Comparison of ENCODE assay signal across 28 mouse cellular contexts in the genomic region with DNA sequence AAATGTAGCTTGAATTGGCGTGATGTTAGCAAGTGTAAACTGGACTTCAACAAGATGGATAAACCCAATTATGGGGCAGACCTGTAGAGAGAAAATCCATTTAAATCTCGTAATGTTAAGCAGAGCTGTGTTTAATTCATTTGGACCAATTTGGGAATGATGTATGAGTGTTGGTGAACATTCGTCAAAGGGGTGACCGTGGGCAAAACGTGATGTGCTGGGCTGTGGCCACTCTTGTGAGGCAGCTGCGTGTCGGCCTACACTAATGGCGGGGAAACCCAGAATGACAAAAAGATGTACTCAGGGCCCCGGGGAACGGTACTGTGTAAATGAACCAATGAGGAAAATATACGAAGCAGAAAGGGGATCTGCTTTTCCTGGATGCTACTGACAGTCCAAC. TPM values are rescaled to one million over a fixed set of nuclear protein-coding genes. Genes with fewer than 3 reads are reported as not detected.
DNase-seq lines count a peak whose midpoint lies in the region; ATAC-seq and TF ChIP-seq lines count a peak whose summit lies in the region.
"Had no signal": no experiment of that assay in that cellular context is flagged by ENCODE, and none has a peak within 500 bp of the region (broad histone marks: within the 10 kb centered on the region; RNA-seq: fewer than 3 reads in every experiment).

No protein-coding gene starts in this region.

- no peak overlapping the region for H3K9ac ChIP-seq in hindbrain, embryonic 11.5 days (ENCODE audit: low read depth, low read length)
- no peak overlapping the region for H3K9ac ChIP-seq in hindbrain, embryonic 14.5 days
- H3K9ac ChIP-seq in hindbrain, embryonic 13.5 days, result no peak overlapping the region
- H3K9ac ChIP-seq in hindbrain, postnatal 0 days (replicated peaks; ENCODE audit: low read length), result no peak overlapping the region
- no peak overlapping the region for H3K9ac ChIP-seq in CH12.LX (ENCODE audit: insufficient read depth, low read depth)
- no peak overlapping the region for H3K9ac ChIP-seq in hindbrain, embryonic 15.5 days
- H3K9ac ChIP-seq: embryonic facial prominence, embryonic 13.5 days; embryonic facial prominence, embryonic 15.5 days; forebrain, embryonic 12.5 days had no signal

- peak; percentile 34 for DNase-seq in hindbrain, embryonic 11.5 days (ENCODE audit: low spot score)
- no peak for DNase-seq in hindbrain, embryonic 14.5 days (ENCODE audit: low spot score)
- DNase-seq in hindbrain, postnatal 0 days (ENCODE audit: low spot score), result no peak
- peak; percentile 11 for DNase-seq in CH12.LX (ENCODE audit: extremely low read depth)
- no peak for DNase-seq in heart, adult 11 months
- DNase-seq in kidney, postnatal 4 days, result no peak
- DNase-seq: adrenal gland, postnatal 10 days; adrenal gland, postnatal 25 days; B cell, adult 2 months; cerebellum, adult 11 months; cerebellum, adult 18-20 months; cerebellum, adult 8-10 months; cerebellum, adult 9-11 months; cerebellum, postnatal 14 days; cerebellum, postnatal 36 days; embryo, embryonic 11 days had no signal

- ATAC-seq in hindbrain, embryonic 11.5 days (ENCODE audit: low FRiP score), result peak; percentile 54; the same call in 1 of the 2 replicates
- no peak for ATAC-seq in hindbrain, embryonic 14.5 days (ENCODE audit: low FRiP score)
- 0 out of 2 replicates have a peak, but pooled peaks have one; percentile 13 for ATAC-seq in hindbrain, embryonic 13.5 days (ENCODE audit: low FRiP score)
- ATAC-seq in hindbrain, postnatal 0 days, result no peak
- peak; percentile 45; the same call in 1 of the 2 replicates for ATAC-seq in hindbrain, embryonic 15.5 days (ENCODE audit: low FRiP score, low read depth)
- ATAC-seq: activated CD4-positive, CD25-positive, alpha-beta regulatory T cell, adult 4 months; CD4-positive, CD25-positive, alpha-beta regulatory T cell, adult 4 months; forebrain, embryonic 14.5 days; forebrain, embryonic 16.5 days; Patski had no signal

- H3K4me1 ChIP-seq in hindbrain, embryonic 11.5 days (replicated peaks; ENCODE audit: control insufficient read depth, insufficient read depth, low read length), result 0 out of 2 replicates have a peak, but pooled peaks cover 2% of the 10 kb centered on the region
- peaks cover 10% of the 10 kb centered on the region; the same call in 1 of the 2 replicates for H3K4me1 ChIP-seq in hindbrain, embryonic 14.5 days (replicated peaks; ENCODE audit: control insufficient read depth, insufficient read depth, low read length)
- H3K4me1 ChIP-seq in hindbrain, embryonic 13.5 days (replicated peaks), result peaks cover 27% of the 10 kb centered on the region
- H3K4me1 ChIP-seq in hindbrain, postnatal 0 days (ENCODE audit: insufficient read depth, low read length), result no peaks in the 10 kb centered on the region
- peaks cover 3 to 37% of the 10 kb centered on the region in 2 experiments; a peak in 3 of 4 replicates for H3K4me1 ChIP-seq in CH12.LX (ENCODE audit: control insufficient read depth in 1 of 2, insufficient read depth in 2 of 2)
- peaks cover 12% of the 10 kb centered on the region for H3K4me1 ChIP-seq in hindbrain, embryonic 15.5 days (replicated peaks)

- H3K79me2 ChIP-seq in CH12.LX (replicated peaks; ENCODE audit: control insufficient read depth, extremely low read depth, insufficient read depth, poor library complexity, severe bottlenecking), result no peaks in the 10 kb centered on the region

- in situ Hi-C loops in CH12.LX (cut with MboI; ENCODE audit: low pct_ligation_motif_present, low pct_unique_long_range_greater_than_20kb, low sequenced_read_pairs), result no loop called here

- dilution Hi-C loops in CH12.LX (cut with MboI; ENCODE audit: extremely low pct_ligation_motif_present, extremely low pct_unique_long_range_greater_than_20kb, low sequenced_read_pairs), result no loop called here

- no peak overlapping the region for H3K4me3 ChIP-seq in hindbrain, embryonic 11.5 days (ENCODE audit: low read depth, low read length)
- no peak overlapping the region for H3K4me3 ChIP-seq in hindbrain, embryonic 14.5 days (replicated peaks; ENCODE audit: low read length)
- H3K4me3 ChIP-seq in hindbrain, embryonic 13.5 days, result no peak overlapping the region
- H3K4me3 ChIP-seq in hindbrain, postnatal 0 days (ENCODE audit: low read length), result no peak overlapping the region
- H3K4me3 ChIP-seq in CH12.LX (replicated peaks in 1 of 3; ENCODE audit: low read depth in 2 of 3, low read length in 2 of 3, poor library complexity in 1 of 3), result no peak overlapping the region
- no peak overlapping the region for H3K4me3 ChIP-seq in hindbrain, embryonic 15.5 days
- H3K4me3 ChIP-seq: embryonic facial prominence, embryonic 13.5 days; embryonic facial prominence, embryonic 15.5 days; erythroblast, embryonic 14.5 days; forebrain, embryonic 10.5 days; forebrain, embryonic 12.5 days had no signal

- no peak overlapping the region for H3K27ac ChIP-seq in hindbrain, embryonic 11.5 days (ENCODE audit: low read depth, low read length)
- H3K27ac ChIP-seq in hindbrain, embryonic 14.5 days, result no peak overlapping the region
- H3K27ac ChIP-seq in hindbrain, embryonic 13.5 days, result no peak overlapping the region
- no peak overlapping the region for H3K27ac ChIP-seq in hindbrain, postnatal 0 days
- no peak overlapping the region for H3K27ac ChIP-seq in CH12.LX (ENCODE audit: insufficient read depth, low read depth)
- no peak overlapping the region for H3K27ac ChIP-seq in hindbrain, embryonic 15.5 days (replicated peaks)
- H3K27ac ChIP-seq: embryonic facial prominence, embryonic 13.5 days; embryonic facial prominence, embryonic 15.5 days; forebrain, embryonic 10.5 days; forebrain, embryonic 12.5 days had no signal

- no peak for TF ChIP-seq POLR2A in CH12.LX (IDR thresholded peaks at IDR 0.05; ENCODE audit: low read depth, low read length)

- H3K9me3 ChIP-seq in hindbrain, embryonic 11.5 days (ENCODE audit: control insufficient read depth, low read length), result no peaks in the 10 kb centered on the region
- H3K9me3 ChIP-seq in hindbrain, embryonic 14.5 days (ENCODE audit: control insufficient read depth, low read length), result no peaks in the 10 kb centered on the region
- no peaks in the 10 kb centered on the region for H3K9me3 ChIP-seq in hindbrain, embryonic 13.5 days
- no peaks in the 10 kb centered on the region for H3K9me3 ChIP-seq in hindbrain, postnatal 0 days (ENCODE audit: low read length)
- H3K9me3 ChIP-seq in CH12.LX (replicated peaks; ENCODE audit: low read length), result peaks cover 9% of the 10 kb centered on the region
- H3K9me3 ChIP-seq in hindbrain, embryonic 15.5 days, result no peaks in the 10 kb centered on the region
- H3K9me3 ChIP-seq: embryonic facial prominence, embryonic 13.5 days; embryonic facial prominence, embryonic 15.5 days; forebrain, embryonic 10.5 days; forebrain, embryonic 12.5 days had no signal

- no peaks in the 10 kb centered on the region for H3K36me3 ChIP-seq in hindbrain, embryonic 11.5 days (ENCODE audit: control insufficient read depth, insufficient read depth, low read length)
- no peaks in the 10 kb centered on the region for H3K36me3 ChIP-seq in hindbrain, embryonic 14.5 days (replicated peaks; ENCODE audit: control insufficient read depth, insufficient read depth)
- H3K36me3 ChIP-seq in hindbrain, embryonic 13.5 days, result no peaks in the 10 kb centered on the region
- no peaks in the 10 kb centered on the region for H3K36me3 ChIP-seq in hindbrain, postnatal 0 days (ENCODE audit: insufficient read depth, low read length)
- H3K36me3 ChIP-seq in CH12.LX (replicated peaks in 1 of 2; ENCODE audit: control insufficient read depth in 1 of 2, insufficient read depth in 1 of 2, low read length in 1 of 2), result no peaks in the 10 kb centered on the region
- H3K36me3 ChIP-seq in hindbrain, embryonic 15.5 days, result no peaks in the 10 kb centered on the region

- no peak for TF ChIP-seq CTCF in hindbrain, postnatal 0 days (IDR thresholded peaks at IDR 0.05; ENCODE audit: low read depth)
- TF ChIP-seq CTCF in CH12.LX (conservative IDR thresholded peaks at IDR 0.05 in 1 of 2, IDR thresholded peaks at IDR 0.05 in 1 of 2; ENCODE audit: low read depth in 2 of 2, low read length in 2 of 2), result no peak

- H3K4me2 ChIP-seq in hindbrain, embryonic 11.5 days (replicated peaks; ENCODE audit: low read depth, low read length), result no peak overlapping the region
- H3K4me2 ChIP-seq in hindbrain, embryonic 14.5 days (replicated peaks), result no peak overlapping the region
- no peak overlapping the region for H3K4me2 ChIP-seq in hindbrain, embryonic 13.5 days
- H3K4me2 ChIP-seq in hindbrain, postnatal 0 days (ENCODE audit: low read depth, low read length), result no peak overlapping the region
- H3K4me2 ChIP-seq in CH12.LX (ENCODE audit: insufficient read depth, low read depth, poor library complexity, severe bottlenecking), result no peak overlapping the region
- no peak overlapping the region for H3K4me2 ChIP-seq in hindbrain, embryonic 15.5 days
- H3K4me2 ChIP-seq: embryonic facial prominence, embryonic 13.5 days; embryonic facial prominence, embryonic 15.5 days; forebrain, embryonic 12.5 days had no signal

- no peak for TF ChIP-seq EP300 in CH12.LX (IDR thresholded peaks at IDR 0.05; ENCODE audit: low read length)

- no peak for TF ChIP-seq RAD21 in CH12.LX (IDR thresholded peaks at IDR 0.05; ENCODE audit: low read depth, low read length)

- 66% methylated on average over 11 of the region's 11 CpGs for WGBS in hindbrain, embryonic 11.5 days
- 44% methylated on average over 11 of the region's 11 CpGs for WGBS in hindbrain, embryonic 14.5 days
- 44% methylated on average over 11 of the region's 11 CpGs for WGBS in hindbrain, embryonic 13.5 days
- 57% methylated on average over 11 of the region's 11 CpGs for WGBS in hindbrain, postnatal 0 days
- 47% methylated on average over 11 of the region's 11 CpGs for WGBS in hindbrain, embryonic 15.5 days

- no peaks in the 10 kb centered on the region for H3K27me3 ChIP-seq in hindbrain, embryonic 11.5 days (ENCODE audit: control insufficient read depth, insufficient read depth, low read length)
- H3K27me3 ChIP-seq in hindbrain, embryonic 14.5 days (ENCODE audit: control insufficient read depth, insufficient read depth, low read length), result no peaks in the 10 kb centered on the region
- H3K27me3 ChIP-seq in hindbrain, embryonic 13.5 days, result 0 out of 2 replicates have a peak, but pooled peaks cover 13% of the 10 kb centered on the region
- H3K27me3 ChIP-seq in hindbrain, postnatal 0 days (ENCODE audit: insufficient read depth, low read length), result no peaks in the 10 kb centered on the region
- peaks cover 87% of the 10 kb centered on the region for H3K27me3 ChIP-seq in CH12.LX (replicated peaks)
- no peaks in the 10 kb centered on the region for H3K27me3 ChIP-seq in hindbrain, embryonic 15.5 days
- H3K27me3 ChIP-seq: embryonic facial prominence, embryonic 13.5 days; embryonic facial prominence, embryonic 15.5 days; Patski had no signal

RNA-seq across cellular contexts. Expression of a gene that starts 24.2 kb away (rescaled TPM):
- 57.9 and 76.9 TPM in 2 replicates for polyA plus RNA-seq in hindbrain, embryonic 11.5 days (2014; fragmentation: Nextera tagmentation; extraction: Ambion mirVana)
- polyA plus RNA-seq in hindbrain, embryonic 14.5 days (2014; fragmentation: Nextera tagmentation; extraction: Ambion mirVana), result 24.0 and 38.1 TPM in 2 replicates
- polyA plus RNA-seq in hindbrain, embryonic 13.5 days (2015; fragmentation: Nextera tagmentation; extraction: Ambion mirVana), result 29.6 and 36.3 TPM in 2 replicates
- 3.9 and 4.0 TPM in 2 replicates for total RNA-seq in hindbrain, postnatal 0 days (2014; rRNA removed)
- 37.3 and 71.6 TPM in 2 replicates for polyA plus RNA-seq in hindbrain, postnatal 0 days (2015; fragmentation: Nextera tagmentation; extraction: Ambion mirVana)
- total RNA-seq in CH12.LX (2012; rRNA removed), result not detected in 2 replicates
- total RNA-seq in CH12.LX (2014; rRNA removed), result not detected in 2 replicates
- not detected in 2 replicates for polyA plus RNA-seq in CH12.LX (2012; ENCODE audit: insufficient read length, low read depth)
- 31.9 and 97.2 TPM in 2 replicates for polyA plus RNA-seq in hindbrain, embryonic 15.5 days (2015; fragmentation: Nextera tagmentation; extraction: Ambion mirVana)

Comparison
In these comparisons a context has a peak if more than half of its experiments do, and no peak if none do; other contexts are left out.
1. ATAC-seq: peak in hindbrain, embryonic 11.5 days (single experiment), hindbrain, embryonic 13.5 days (single experiment) and hindbrain, embryonic 15.5 days (single experiment); none in hindbrain, embryonic 14.5 days (single experiment) and hindbrain, postnatal 0 days (single experiment).
2. DNase-seq: peak in hindbrain, embryonic 11.5 days (single experiment) and CH12.LX (single experiment); none in hindbrain, embryonic 14.5 days (single experiment), hindbrain, postnatal 0 days (single experiment), heart, adult 11 months (single experiment) and kidney, postnatal 4 days (0 of 2).
3. RNA of a gene that starts 24.2 kb away (polyA plus RNA-seq): 57.9 to 76.9 TPM in hindbrain, embryonic 11.5 days, 37.3 to 71.6 TPM in hindbrain, postnatal 0 days, 31.9 to 97.2 TPM in hindbrain, embryonic 15.5 days, 29.6 to 36.3 TPM in hindbrain, embryonic 13.5 days and 24.0 to 38.1 TPM in hindbrain, embryonic 14.5 days; not detected in CH12.LX; every median in the first group is over 10 times any median in the second.